8 mouse cellular contexts compared by ENCODE assay signal in the genomic region with DNA sequence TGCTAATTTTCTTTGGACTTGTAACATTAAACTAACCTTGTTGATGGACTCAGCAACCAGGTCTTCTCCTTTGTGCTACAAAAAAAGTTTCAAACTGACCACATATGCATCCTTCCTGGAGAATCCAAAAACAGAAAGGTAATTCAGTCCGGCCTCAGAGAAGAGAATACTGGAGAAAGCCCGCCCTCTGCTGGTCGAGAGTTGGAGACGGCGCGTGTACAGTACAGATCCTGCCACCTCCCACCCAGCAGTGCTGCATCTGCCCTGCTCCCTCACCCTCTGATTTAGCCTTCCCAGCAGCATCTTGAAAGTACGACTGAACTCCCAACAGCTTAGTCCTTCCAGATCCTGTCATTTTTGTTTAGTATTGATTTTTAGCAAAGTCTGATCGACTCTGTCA. TPM values are rescaled to one million over a fixed set of nuclear protein-coding genes. Genes with fewer than 3 reads are reported as not detected.
DNase-seq lines count a peak whose midpoint lies in the region; ATAC-seq and TF ChIP-seq lines count a peak whose summit lies in the region.

No protein-coding gene starts in this region.

- H3K9me3 ChIP-seq in MEL (replicated peaks; ENCODE audit: insufficient read depth, low read length): no peaks in the 10 kb centered on the region
- H3K9me3 ChIP-seq in forebrain, embryonic 16.5 days (ENCODE audit: control insufficient read depth, low read length): no peaks in the 10 kb centered on the region
- H3K9me3 ChIP-seq in hindbrain, embryonic 14.5 days (ENCODE audit: control insufficient read depth, low read length): no peaks in the 10 kb centered on the region

- peaks cover 0 to 4% of the 10 kb centered on the region in 2 experiments; a peak in 2 of 4 replicates for H3K36me3 ChIP-seq in MEL (ENCODE audit: control insufficient read depth in 1 of 2, insufficient read depth in 2 of 2, low read length in 2 of 2)
- no peaks in the 10 kb centered on the region for H3K36me3 ChIP-seq in forebrain, embryonic 16.5 days (ENCODE audit: control insufficient read depth, insufficient read depth)
- H3K36me3 ChIP-seq in hindbrain, embryonic 14.5 days (replicated peaks; ENCODE audit: control insufficient read depth, insufficient read depth): no peaks in the 10 kb centered on the region

- H3K9ac ChIP-seq in MEL (ENCODE audit: control insufficient read depth, low read depth, low read length, poor library complexity, severe bottlenecking): no peak overlapping the region
- no peak overlapping the region for H3K9ac ChIP-seq in forebrain, embryonic 16.5 days (replicated peaks; ENCODE audit: low read depth, low read length)
- no peak overlapping the region for H3K9ac ChIP-seq in hindbrain, embryonic 14.5 days

- H3K4me2 ChIP-seq in forebrain, embryonic 16.5 days (ENCODE audit: low read length): no peak overlapping the region
- no peak overlapping the region for H3K4me2 ChIP-seq in hindbrain, embryonic 14.5 days (replicated peaks)

- peak; percentile 74 to 90 (median 87) for TF ChIP-seq CTCF in MEL (IDR thresholded peaks at IDR 0.05 in 2 of 3, conservative IDR thresholded peaks at IDR 0.05 in 1 of 3; ENCODE audit: control insufficient read depth in 1 of 3, insufficient read depth in 1 of 3, low read depth in 2 of 3, low read length in 3 of 3, poor library complexity in 1 of 3, severe bottlenecking in 1 of 3)

- peak; percentile 87 for ATAC-seq in forebrain, embryonic 16.5 days
- peak; percentile 90 for ATAC-seq in hindbrain, embryonic 14.5 days (ENCODE audit: low FRiP score)

- no peak overlapping the region for H3K4me3 ChIP-seq in MEL (ENCODE audit: control insufficient read depth in 1 of 2, insufficient read depth in 1 of 2, low read depth in 2 of 2, low read length in 2 of 2)
- H3K4me3 ChIP-seq in forebrain, embryonic 16.5 days (replicated peaks; ENCODE audit: low read length): no peak overlapping the region
- no peak overlapping the region for H3K4me3 ChIP-seq in hindbrain, embryonic 14.5 days (replicated peaks; ENCODE audit: low read length)

- peaks cover 0 to 6% of the 10 kb centered on the region in 2 experiments; a peak in 2 of 4 replicates for H3K4me1 ChIP-seq in MEL (ENCODE audit: control insufficient read depth in 1 of 2, insufficient read depth in 2 of 2, low read length in 2 of 2)
- no peaks in the 10 kb centered on the region for H3K4me1 ChIP-seq in forebrain, embryonic 16.5 days (replicated peaks; ENCODE audit: control insufficient read depth, insufficient read depth, low read length)
- no peaks in the 10 kb centered on the region for H3K4me1 ChIP-seq in hindbrain, embryonic 14.5 days (replicated peaks; ENCODE audit: control insufficient read depth, insufficient read depth, low read length)

- no peaks in the 10 kb centered on the region for H3K79me2 ChIP-seq in MEL (ENCODE audit: control insufficient read depth, insufficient read depth, low read length, poor library complexity)

- no peak for TF ChIP-seq EP300 in MEL (IDR thresholded peaks at IDR 0.05; ENCODE audit: low read depth in 1 of 2, low read length in 2 of 2)

- TF ChIP-seq RAD21 in MEL (IDR thresholded peaks at IDR 0.05; ENCODE audit: low read depth, low read length): peak; percentile 75

- H3K27me3 ChIP-seq in MEL (ENCODE audit: control insufficient read depth in 1 of 2, insufficient read depth in 2 of 2, low read length in 2 of 2): peaks cover 0 to 3% of the 10 kb centered on the region in 2 experiments; a peak in 1 of 4 replicates
- no peaks in the 10 kb centered on the region for H3K27me3 ChIP-seq in forebrain, embryonic 16.5 days (replicated peaks; ENCODE audit: control insufficient read depth, insufficient read depth, low read length)
- H3K27me3 ChIP-seq in hindbrain, embryonic 14.5 days (ENCODE audit: control insufficient read depth, insufficient read depth, low read length): no peaks in the 10 kb centered on the region

- WGBS in forebrain, embryonic 16.5 days: 9% methylated on average over 8 of the region's 8 CpGs
- WGBS in hindbrain, embryonic 14.5 days: 8% methylated on average over 8 of the region's 8 CpGs

- DNase-seq in MEL (ENCODE audit: low read depth, low spot score): peak; percentile 78
- peak; percentile 35 for DNase-seq in cerebellum, adult 11 months
- DNase-seq in hindbrain, embryonic 14.5 days (ENCODE audit: low spot score): peak; percentile 76
- peak; percentile 86 to 89 for DNase-seq in layer of hippocampus, postnatal 10 days (ENCODE audit: low spot score in 2 of 2)
- peak; percentile 58 for DNase-seq in lung, postnatal 25 days (ENCODE audit: low spot score)
- DNase-seq in retina, adult 2 months (ENCODE audit: low read depth, low spot score): peak; percentile 13
- DNase-seq in thymus, postnatal 25 days: peak; percentile 64

- no peak for TF ChIP-seq POLR2A in MEL (IDR thresholded peaks at IDR 0.05; ENCODE audit: control insufficient read depth in 1 of 2, insufficient read depth in 1 of 2, low read depth in 1 of 2, low read length in 2 of 2, poor library complexity in 1 of 2)

- no peak overlapping the region for H3K27ac ChIP-seq in MEL (ENCODE audit: control insufficient read depth, low read depth, low read length)
- H3K27ac ChIP-seq in forebrain, embryonic 16.5 days (ENCODE audit: low read length): no peak overlapping the region
- no peak overlapping the region for H3K27ac ChIP-seq in hindbrain, embryonic 14.5 days

TF ChIP-seq in MEL, 35 proteins besides CTCF, POLR2A, EP300 and RAD21:
- TF ChIP-seq MXI1 (IDR thresholded peaks at IDR 0.05; ENCODE audit: low read depth, low read length): no peak
- TF ChIP-seq ELF1 (IDR thresholded peaks at IDR 0.05; ENCODE audit: low read depth, low read length): no peak
- no peak for TF ChIP-seq HCFC1 (IDR thresholded peaks at IDR 0.05; ENCODE audit: low read depth, low read length)
- no peak for TF ChIP-seq MAFK (IDR thresholded peaks at IDR 0.05; ENCODE audit: borderline replicate concordance, low read depth, low read length)
- TF ChIP-seq MEF2A (IDR thresholded peaks at IDR 0.05; ENCODE audit: extremely low read depth, insufficient replicate concordance, low read depth, low read length, poor library complexity, severe bottlenecking): no peak
- TF ChIP-seq POLR2AphosphoS2 (IDR thresholded peaks at IDR 0.05; ENCODE audit: low read length): no peak
- TF ChIP-seq MYC (IDR thresholded peaks at IDR 0.05; ENCODE audit: low read depth, low read length): 0 out of 2 replicates have a peak, but pooled peaks have one; percentile 38
- TF ChIP-seq ZC3H11A (IDR thresholded peaks at IDR 0.05; ENCODE audit: low read depth, low read length): peak; percentile 64
- no peak for TF ChIP-seq ZMIZ1 (IDR thresholded peaks at IDR 0.05; ENCODE audit: low read depth, low read length)
- TF ChIP-seq ETS1 (IDR thresholded peaks at IDR 0.05; ENCODE audit: low read depth, low read length): no peak
- TF ChIP-seq USF2 (IDR thresholded peaks at IDR 0.05; ENCODE audit: borderline replicate concordance in 1 of 2, insufficient read depth in 1 of 2, low read depth in 1 of 2, low read length in 2 of 2): no peak
- TF ChIP-seq BHLHE40 (IDR thresholded peaks at IDR 0.05; ENCODE audit: borderline replicate concordance, low read depth, low read length): no peak
- TF ChIP-seq GABPA (IDR thresholded peaks at IDR 0.05; ENCODE audit: low read depth, low read length): no peak
- no peak for TF ChIP-seq ZKSCAN1 (IDR thresholded peaks at IDR 0.05; ENCODE audit: low read depth, low read length)
- TF ChIP-seq CHD1 (IDR thresholded peaks at IDR 0.05; ENCODE audit: low read depth, low read length): no peak
- no peak for TF ChIP-seq KAT2A (conservative IDR thresholded peaks at IDR 0.05; ENCODE audit: low read depth, low read length)
- TF ChIP-seq JUND (IDR thresholded peaks at IDR 0.05; ENCODE audit: low read depth, low read length): no peak
- no peak for TF ChIP-seq MAZ (IDR thresholded peaks at IDR 0.05; ENCODE audit: low read depth, low read length)
- TF ChIP-seq TBP (IDR thresholded peaks at IDR 0.05; ENCODE audit: low read depth, low read length): no peak
- TF ChIP-seq SMC3 (IDR thresholded peaks at IDR 0.05; ENCODE audit: low read depth, low read length): peak; percentile 83

RNA-seq across cellular contexts. Expression of a gene that starts 9.4 kb away (rescaled TPM):
- 26.7 and 33.2 TPM in 2 replicates for total RNA-seq in MEL (2012; rRNA removed)
- 10 to 100 TPM in 1 of 2 experiments, not detected in 1; 29.4 TPM for polyA plus RNA-seq in MEL (2012; ENCODE audit: insufficient read depth in 1 of 2, insufficient read length in 2 of 2, low read depth in 1 of 2, low replicate concordance in 2 of 2, missing spikeins in 1 of 2)
- 12.7 TPM in 2 replicates for polyA plus RNA-seq in forebrain, embryonic 16.5 days (2015; fragmentation: Nextera tagmentation; extraction: Ambion mirVana)
- polyA plus RNA-seq in hindbrain, embryonic 14.5 days (2014; fragmentation: Nextera tagmentation; extraction: Ambion mirVana): 9.8 TPM in 2 replicates
- total RNA-seq in layer of hippocampus, postnatal 10 days (2021): 10 to 100 TPM in 1 of 2 experiments, 1 to 10 TPM in 1; 9.9 to 11.5 TPM

RNA-seq across cellular contexts. Expression of a gene that starts 15.8 kb away (rescaled TPM):
- not detected in 2 replicates for total RNA-seq in MEL (2012; rRNA removed)
- polyA plus RNA-seq in MEL (2012; ENCODE audit: insufficient read depth in 1 of 2, insufficient read length in 2 of 2, low read depth in 1 of 2, low replicate concordance in 2 of 2, missing spikeins in 1 of 2): not detected
- 0.04 TPM in 1 of 2 replicates, not detected in the other for polyA plus RNA-seq in forebrain, embryonic 16.5 days (2015; fragmentation: Nextera tagmentation; extraction: Ambion mirVana)
- not detected in 2 replicates for polyA plus RNA-seq in hindbrain, embryonic 14.5 days (2014; fragmentation: Nextera tagmentation; extraction: Ambion mirVana)
- under 1 TPM; 0.23 to 0.42 TPM for total RNA-seq in layer of hippocampus, postnatal 10 days (2021)

Comparison
In these comparisons a context has a peak if more than half of its experiments do, and no peak if none do; other contexts are left out.
1. DNase-seq: peak in every context shown above with its lines; median percentile 88 in layer of hippocampus, postnatal 10 days; 78 in MEL; 76 in hindbrain, embryonic 14.5 days; 64 in thymus, postnatal 25 days; 58 in lung, postnatal 25 days; 35 in cerebellum, adult 11 months; 13 in retina, adult 2 months.